Mouse (Mus musculus) fibroblast of lung, adult 2 months (primary cell): ENCODE measurements around the gene Mrps6.

Source experiments
- DNase-seq: peaks from one replicate; pipeline ENCODE4 v3.0.0-alpha.2; 2011; ENCODE audit warnings: low read depth

Gene Mrps6

DNA sequence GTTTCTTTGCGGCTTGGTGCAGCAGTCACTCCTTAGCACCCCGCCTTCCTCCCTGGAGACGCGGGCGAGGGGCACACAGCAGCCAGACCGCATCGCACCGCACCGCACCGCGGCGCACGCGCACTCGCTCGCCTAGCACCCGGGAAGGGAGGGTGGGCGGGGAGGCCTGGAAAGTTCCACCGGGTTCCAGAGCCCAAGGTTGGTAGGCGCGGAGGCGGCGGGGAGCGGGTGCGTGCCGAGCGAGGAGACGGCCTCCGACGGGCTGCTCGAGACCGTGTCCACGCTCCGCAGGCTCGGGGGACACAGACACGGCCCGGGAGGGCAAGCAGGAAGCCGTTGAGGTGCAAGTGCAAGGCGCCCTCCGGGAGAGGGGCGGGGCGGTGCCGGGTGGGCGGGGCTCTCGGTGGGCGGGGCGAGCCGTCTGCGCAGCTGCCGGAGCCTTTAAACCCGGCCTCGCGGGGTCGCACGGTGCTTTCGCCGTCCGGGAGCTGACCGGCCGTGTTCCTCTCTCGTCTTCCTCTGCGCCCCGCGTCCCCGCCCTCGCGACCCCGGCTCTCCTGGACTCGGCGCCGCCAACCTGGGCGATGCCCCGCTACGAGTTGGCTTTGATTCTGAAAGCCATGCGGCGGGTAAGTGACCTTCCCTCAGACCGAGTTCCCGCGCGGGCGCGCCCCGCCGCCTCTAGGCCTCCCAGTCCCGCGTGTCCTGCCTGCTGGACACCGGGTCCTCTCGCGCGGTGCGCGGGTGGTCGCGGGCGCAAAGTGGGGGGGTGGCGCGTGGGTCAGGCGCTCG lies at the start of gene Mrps6, which contains the start of the genes Gm49711 and Slc5a3:
Mrps6 (plus strand) TSS at position 419 of the 792 bp plus-strand sequence.
Gm49711 (plus strand) TSS at position 465 of the 792 bp plus-strand sequence.
Slc5a3 (plus strand) TSS at position 471 of the 792 bp plus-strand sequence.
- DNase-seq = peak; percentile 40

- no peak for DNase-seq
These were observed 48.5 kb upstream of the Mrps6 start for GRCm38 (mm10) chr16:92009586-92009985.

GRCm38 (mm10) chr16:92016792-92017191 lies 41.3 kb upstream of the Mrps6 start:
- DNase-seq = no peak

- DNase-seq = no peak
These were observed 38.6 kb upstream of the Mrps6 start for GRCm38 (mm10) chr16:92019141-92020118.

DNA sequence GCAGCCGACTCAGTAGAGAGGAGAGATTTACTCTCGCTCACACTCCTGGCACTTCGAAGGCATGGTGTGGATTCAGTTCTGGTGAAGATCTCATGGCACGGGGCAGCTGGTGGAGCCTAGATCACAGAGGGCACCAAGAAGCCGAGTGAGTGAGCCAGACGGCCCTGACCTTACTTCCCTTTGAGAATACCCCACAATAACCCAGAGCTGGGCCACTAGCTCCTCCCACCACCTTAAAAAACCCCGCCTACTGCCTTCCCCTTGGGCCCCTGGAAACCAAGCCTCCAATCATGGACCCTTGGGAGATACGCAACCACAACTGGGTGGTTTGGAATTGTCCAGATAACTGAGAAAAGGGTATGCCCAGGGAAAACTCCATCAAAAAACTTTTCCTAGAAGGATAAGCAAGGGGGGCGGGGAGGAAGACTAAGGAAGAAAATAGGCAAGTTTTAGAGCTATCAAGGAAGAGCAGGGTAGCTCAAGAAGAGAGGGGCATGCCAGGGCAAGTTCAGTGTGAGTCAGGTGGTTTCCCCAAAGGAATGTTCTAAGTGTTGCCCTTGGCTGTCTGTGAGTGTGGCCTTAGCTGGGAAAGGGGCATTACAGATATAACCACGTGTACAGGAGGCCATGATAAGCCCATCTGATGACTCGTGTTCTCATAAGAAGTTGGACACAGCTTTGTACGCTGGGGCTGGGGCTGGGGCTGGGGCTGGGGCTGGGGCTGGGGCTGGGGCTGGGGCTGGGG lies 36.2 kb upstream of the Mrps6 start:
- peak; percentile 12 for DNase-seq

- no peak for DNase-seq
These were observed 35.4 kb upstream of the Mrps6 start for GRCm38 (mm10) chr16:92022494-92023283.

DNA sequence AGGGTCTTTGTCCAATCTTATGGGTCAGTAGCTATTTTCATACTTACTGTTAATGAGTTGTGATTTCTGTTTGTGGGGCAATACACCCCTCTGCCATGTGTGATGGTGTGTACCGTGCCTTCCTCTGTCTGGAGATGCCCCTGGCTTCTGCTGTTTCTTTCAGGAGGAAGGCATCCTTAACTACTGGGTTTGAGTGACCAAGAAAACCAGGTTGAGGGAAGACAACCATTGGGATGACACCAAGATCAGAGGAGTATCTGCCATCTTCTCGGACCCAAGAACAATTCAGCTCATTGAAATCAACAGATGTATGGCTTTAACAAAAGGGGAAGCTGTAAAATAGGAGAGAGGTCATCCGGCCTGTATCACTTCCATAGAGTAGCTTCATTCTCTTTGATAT lies 24.8 kb upstream of the Mrps6 start:
- DNase-seq = no peak

DNA sequence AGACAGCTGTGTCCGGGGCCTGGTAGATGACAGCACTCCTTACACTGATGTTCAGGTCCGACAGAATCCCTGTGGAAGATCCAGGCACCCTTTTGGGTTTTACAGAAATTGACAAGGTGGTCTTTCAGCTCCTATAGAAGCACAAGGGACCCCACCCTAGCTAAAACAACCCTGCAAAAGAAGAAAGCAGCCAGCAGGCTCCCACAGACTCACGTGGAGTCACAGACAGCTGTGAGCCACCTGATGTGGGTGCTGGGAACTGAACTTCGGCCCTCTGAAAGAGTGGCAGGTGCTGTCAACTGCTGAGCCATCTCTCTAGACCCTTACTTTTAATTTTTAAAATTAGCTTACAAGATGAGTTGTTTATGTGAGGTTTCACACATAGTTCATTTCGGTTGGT lies 23.4 kb upstream of the Mrps6 start:
- DNase-seq = no peak

DNA sequence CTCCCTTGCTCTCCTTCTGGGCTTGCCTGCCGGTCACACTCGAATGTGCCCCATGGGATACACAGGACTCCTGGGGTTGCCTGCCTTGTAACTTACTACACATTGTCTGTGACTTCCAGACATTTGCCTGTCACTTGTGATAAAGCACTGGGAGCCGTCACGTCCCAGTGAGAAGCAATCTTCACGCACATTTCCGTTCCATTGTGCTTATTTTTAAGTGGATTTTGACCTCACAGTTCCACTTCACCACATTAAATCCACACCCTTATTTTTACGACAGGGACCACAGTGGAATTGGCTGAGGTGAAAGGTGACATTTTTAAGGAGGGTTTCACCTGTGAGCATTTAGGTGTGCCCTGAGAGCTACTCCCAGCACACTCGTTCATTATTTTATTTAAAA lies 21.4 kb upstream of the Mrps6 start:
- no peak for DNase-seq

DNA sequence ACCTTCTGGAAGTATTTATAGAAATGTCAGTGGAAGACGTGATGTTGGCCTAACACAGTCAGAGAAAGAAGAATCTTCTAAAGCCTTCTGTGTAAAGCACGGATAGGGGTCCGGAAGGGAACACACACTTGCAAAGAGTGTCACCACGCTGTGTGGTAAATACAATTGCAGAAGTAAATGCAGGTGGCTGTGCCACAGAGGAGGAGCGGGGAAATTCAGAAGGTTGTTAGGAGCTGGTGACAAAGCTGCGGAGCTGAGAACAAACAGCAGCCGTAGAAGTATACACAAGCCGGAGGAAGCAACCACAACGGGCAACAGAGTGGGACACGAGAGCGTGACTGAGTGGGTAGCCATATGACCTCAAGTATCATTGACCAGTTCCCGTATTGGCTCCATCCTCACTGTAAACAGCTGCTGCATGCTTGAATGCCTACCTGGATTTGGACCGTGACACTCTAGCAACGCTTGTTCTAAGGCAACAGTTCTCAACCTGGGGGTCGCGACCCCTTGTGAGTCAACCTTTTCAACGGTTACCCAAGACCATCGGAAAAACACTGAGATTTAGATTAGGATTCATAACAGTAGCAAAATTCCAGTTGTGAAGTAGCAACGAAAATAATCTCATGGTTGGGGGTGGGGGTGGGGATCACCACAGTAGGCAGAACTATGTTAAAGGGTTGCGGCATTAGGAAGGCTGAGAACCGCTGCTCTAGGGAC lies 20.0 kb upstream of the Mrps6 start:
- no peak for DNase-seq

DNA sequence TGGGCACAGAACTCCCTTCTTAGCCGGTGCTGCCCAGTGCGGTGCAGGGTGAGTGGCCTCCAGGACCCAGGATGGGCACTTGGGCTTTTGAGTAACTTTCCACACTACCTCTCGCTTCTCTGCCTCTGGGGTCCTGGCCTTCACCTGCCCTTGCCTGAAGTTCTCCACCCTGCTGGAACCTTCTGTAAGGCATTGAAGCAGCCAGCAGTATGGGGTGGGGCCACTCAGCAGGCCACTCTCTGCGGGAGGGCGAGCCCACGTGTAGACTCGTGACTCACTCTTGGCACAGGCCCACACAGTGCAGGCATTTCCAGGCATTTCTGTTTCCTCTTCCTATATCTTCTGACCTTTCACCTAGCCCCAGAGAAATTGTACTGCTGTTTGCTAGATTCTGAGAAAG lies 18.6 kb upstream of the Mrps6 start:
- DNase-seq = no peak

DNA sequence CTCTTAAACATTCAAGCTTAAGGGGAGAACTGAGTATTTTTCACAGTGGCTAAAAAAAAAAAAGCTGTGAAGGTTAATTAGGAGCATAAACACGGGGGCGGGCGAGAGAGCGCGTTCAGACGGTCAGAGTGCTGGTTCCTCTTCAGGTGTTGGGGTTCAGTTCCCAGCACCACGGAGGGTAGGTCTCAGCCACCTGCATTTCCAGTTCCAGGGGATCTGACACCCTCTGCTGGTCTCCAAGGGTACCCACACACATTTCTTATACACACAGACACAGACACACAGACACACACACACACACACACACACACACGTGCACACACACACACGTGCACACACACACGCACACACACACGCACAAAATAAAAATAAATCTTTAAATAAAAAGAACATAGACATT lies 18.1 kb upstream of the Mrps6 start:
- no peak for DNase-seq

DNA sequence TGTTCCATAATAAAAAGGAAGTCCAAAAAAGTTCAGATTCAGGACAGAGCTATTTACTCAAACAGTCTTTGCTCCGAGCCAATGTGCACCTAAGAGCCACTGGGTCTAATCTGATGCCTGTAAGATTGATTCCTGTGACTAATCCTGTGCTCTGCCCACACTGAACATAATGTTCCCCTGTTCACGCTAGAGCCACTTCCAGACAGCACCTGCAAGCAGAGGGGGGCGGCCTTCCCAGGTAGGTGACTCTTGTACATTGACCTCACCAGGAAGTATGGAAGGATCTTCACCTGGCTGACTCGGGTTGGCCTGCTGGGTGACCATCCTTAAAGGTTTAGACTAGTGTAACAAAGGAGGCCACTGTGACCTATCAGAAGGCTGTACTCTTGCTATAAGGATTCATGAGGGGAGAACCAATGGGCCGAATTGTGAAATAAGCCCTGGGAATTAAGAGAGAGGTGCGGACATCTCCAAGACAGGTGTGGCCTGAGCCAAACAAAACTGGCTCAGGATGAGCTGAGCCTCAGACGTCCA lies 6.2 kb upstream of the Mrps6 start:
- no peak for DNase-seq

- no peak for DNase-seq
These were observed 5.5 kb upstream of the Mrps6 start for GRCm38 (mm10) chr16:92052569-92052968.

- DNase-seq = no peak
These were observed 1.4 kb upstream of the Mrps6 start for GRCm38 (mm10) chr16:92056711-92057110.

DNA sequence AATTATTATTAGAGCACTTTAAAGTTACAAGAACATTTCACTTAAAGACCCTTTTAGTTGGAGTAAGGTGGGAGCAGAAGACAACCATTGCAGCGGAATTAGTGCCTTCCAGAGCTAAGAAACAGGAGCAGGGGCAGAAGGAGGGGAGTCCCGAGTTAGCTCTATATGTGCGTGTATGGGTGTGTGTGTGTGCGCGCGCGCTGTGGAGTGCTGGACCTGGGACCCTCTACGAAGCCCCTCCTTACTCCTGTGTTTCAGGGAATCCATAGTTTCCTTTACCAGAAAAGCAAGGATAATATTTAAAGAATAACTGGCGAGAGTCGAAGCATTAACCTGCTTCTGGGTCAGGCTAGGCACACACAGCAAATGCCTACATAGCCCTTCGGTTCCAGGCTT lies 616 bp upstream of the Mrps6 start:
- no peak for DNase-seq

DNA sequence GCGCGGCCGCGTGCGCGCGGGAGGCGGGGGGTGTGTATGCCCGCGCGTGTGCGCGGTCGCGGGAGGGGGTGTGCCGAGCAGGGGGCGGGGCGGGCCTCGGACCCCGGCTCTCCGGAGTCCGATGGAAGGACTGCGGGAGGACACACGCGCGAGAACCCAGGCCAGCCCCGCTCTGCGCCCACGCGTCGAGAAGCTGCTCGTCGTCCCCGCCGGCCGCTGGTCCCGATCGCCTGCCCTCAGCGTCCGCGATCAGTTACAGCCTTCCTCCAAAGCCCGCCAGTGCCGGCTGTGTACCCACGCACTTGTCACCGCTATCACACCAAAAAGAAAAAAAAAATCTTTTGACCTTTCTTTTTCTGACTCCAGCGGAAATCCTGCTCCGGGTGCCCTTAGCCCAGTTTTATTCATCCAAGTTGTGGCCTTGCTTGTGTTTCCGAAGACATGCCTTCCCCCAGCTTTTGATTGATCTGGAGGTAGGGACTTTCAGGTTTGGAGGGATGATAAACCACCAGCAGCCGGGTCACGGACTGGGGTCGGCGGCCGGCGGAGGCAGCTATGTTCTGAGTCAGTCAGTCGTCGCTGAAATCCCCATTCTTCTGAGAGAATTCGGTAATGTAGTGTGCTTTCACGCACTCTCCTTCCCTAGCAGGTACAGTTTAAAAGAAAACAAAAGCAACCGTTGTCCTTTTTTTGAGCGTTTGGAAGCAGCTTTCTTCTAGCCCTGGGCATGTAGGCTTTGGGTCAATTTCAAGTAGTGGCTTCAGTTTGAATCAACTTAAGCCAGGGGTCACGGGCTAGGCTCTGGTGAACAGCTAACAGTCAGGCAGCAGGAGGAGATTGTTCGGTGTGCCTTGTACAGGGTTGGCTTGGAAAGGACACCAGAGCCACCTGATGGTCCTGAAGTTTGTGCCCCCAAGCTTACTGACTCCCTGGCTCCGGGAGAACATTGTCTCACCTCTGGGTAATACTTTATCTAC lies 862 bp downstream of the Mrps6 start:
- DNase-seq = no peak

GRCm38 (mm10) chr16:92060213-92060612 lies 2.1 kb downstream of the Mrps6 start:
- DNase-seq = no peak

DNA sequence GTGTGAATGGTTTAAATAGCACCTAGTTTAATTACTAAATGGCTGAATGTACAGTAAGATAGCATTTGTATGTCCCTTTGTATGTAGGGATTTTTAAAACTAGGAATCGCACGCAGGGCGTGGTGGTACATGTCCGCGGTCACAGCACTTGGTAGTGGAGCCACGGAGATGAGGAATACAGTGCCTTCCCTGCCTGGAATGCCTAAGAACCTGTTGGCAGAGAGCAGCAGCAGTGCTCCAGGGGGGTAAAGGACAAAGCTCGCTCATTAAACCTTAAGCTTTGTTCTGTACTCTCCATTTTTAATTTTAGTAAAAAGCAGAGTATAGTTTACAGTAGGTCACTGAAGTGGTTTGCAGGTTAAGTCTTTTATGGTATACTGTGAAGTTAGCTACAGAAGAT lies 3.5 kb downstream of the Mrps6 start:
- DNase-seq = no peak
